Mouse (Mus musculus) embryonic fibroblast, embryonic 13.5 days (primary cell): Measurements from ENCODE around the gene Dhx40.

Experiments used
- CTCF ChIP-seq: IDR thresholded peaks from 2 replicates; pipeline ENCODE4 v1.5.1; 2011; ENCODE audit warnings: mild to moderate bottlenecking, control low read depth, low read length, moderate library complexity, borderline replicate concordance; ENCODE audit not compliant: insufficient read depth
- POLR2A ChIP-seq: IDR thresholded peaks from 2 replicates; pipeline ENCODE4 v1.6.1; 2011; ENCODE audit warnings: low read depth, mild to moderate bottlenecking, control low read depth, low read length, moderate library complexity

- TF ChIP-seq CTCF (no peak), POLR2A (no peak)
These were observed 66.0 kb downstream of the Dhx40 start for GRCm38 (mm10) chr11:86741505-86741904.
